Mouse (Mus musculus) gastrocnemius, postnatal 25 days (tissue): ENCODE results near the gene Zfp445. TPM values are rescaled to one million over a fixed set of nuclear protein-coding genes. Genes with fewer than 3 reads are reported as not detected.
"Not testable (repeated sequence)": the region's sequence is repeated elsewhere in the genome, so short reads cannot be mapped to it uniquely, and the experiment has no call there.

ENCODE experiments used
- DNase-seq: peaks from one replicate; pipeline ENCODE4 v3.0.0; 2022
- long read RNA-seq, 2 experiments: library from polyadenylated mRNA; stranded (forward); transcript quantifications; one replicate each; pipeline ENCODE4 v2.0.0; 2021
- total RNA-seq, 2 experiments: library from RNA; stranded (reverse); gene quantifications; 1 replicate in 1 of 2; 2 replicates in 1 of 2; pipeline ENCODE4 v1.2.3; 2021

Zfp445 gene
- 10 to 100 TPM; 31.3 to 34.4 TPM for total RNA-seq
- long read RNA-seq, experiment 1, partial matches to known transcripts: 0 of 9 reads
- long read RNA-seq, experiment 1, other reads (novel, unspliced or antisense): 9 of 9 reads
- long read RNA-seq, experiment 2, partial matches to known transcripts: 1 of 7 reads
- long read RNA-seq, experiment 2, other reads (novel, unspliced or antisense): 6 of 7 reads

DNA sequence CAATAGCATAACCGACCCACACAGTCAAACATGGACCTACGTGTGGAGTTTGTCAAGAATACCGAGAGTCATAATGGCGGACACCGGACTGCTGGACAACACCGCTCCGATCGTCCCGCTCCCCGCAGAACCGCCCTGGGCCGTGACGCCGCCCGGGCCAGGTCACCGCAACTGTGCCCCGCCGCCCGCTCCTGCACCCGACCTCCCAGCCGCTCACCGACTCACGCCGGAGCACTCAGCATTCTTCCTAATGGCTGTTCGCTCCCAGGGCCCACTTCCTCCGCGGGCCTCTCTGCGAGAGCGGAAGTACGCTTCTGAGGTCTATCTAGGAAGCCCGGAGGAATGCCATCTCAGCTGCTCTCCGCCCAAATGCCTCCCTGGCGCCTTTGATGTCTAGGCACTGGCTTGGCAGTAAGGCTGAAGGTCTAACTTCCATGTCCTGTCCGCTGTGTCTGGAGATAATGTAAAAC lies at the start of gene Zfp445:
Zfp445 (minus strand) TSS at position 310 of the 470 bp plus-strand sequence.
- peak; percentile 78 for DNase-seq

DNA sequence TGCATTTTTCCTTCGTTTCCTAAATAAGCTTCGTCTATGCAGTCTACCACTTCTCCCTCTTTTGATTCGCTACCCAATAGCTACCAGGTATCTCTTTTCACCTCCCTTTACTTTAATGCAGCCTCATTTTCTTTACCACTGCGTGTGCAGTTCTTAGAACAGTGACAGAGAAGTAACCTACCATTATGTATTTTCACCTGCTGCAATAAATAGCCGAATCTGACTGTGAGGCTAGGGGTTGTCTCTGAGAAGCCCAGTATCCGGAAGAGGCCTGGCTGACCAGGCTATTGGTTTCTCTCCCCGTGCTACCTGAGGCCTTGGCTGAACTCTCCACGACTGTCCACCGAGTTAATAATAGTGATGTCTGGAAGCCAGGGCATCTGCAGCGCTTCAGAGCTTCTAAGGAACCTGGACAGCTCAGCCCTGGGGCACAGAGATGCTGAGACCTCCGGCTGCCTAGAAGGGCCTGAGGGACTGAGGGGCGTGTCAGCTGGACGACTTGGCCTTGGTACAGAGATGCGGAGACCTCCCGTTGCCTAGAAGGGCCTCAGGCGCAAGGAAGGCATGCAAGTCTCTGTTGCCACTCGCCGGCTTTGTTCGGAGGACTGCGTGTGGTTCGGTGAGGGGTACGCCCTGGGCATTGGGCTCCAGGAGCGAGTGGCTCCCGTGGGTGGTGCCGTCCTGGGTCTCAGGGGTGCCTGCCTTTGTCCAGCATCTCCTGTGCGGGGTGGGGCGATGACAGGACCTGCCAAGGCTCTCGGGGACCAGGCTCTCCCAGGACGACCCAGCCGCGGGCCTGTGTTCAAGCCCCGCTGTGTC lies 37.1 kb upstream of the Zfp445 start:
- DNase-seq: peak; percentile 34

DNA sequence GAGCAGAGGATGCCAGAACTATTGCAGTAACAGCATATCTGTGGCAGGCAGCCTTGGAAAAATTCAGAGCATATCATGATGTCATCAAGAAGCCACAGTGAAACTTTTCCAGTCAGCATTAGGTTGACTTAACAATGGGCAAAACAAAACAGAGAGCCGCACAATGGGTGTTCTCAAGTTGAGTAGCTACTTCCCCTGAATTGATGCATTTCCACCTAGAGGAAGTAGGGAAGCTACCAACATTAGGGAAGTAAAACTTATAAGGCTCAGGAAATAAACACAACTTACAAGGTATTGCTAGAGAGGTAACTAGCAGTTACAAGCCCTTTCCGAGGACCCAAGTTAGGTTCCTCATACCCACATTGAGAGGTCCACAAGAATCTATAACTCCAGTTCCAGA lies 35.2 kb upstream of the Zfp445 start:
- no peak for DNase-seq

GRCm38 (mm10) chr9:122886372-122887179 lies 20.8 kb upstream of the Zfp445 start:
- peak; percentile 34 for DNase-seq

- no peak for DNase-seq
Measured at GRCm38 (mm10) chr9:122885385-122885784, 19.6 kb upstream of the Zfp445 start, which contains the start of gene Zkscan7. Zkscan7 (plus strand) TSS chr9:122885685.

GRCm38 (mm10) chr9:122875145-122875544 lies 9.3 kb upstream of the Zfp445 start:
- DNase-seq: no peak

GRCm38 (mm10) chr9:122874653-122875052 lies 8.8 kb upstream of the Zfp445 start:
- no peak for DNase-seq

- DNase-seq: no peak
Measured at GRCm38 (mm10) chr9:122872595-122872994, 6.8 kb upstream of the Zfp445 start.

DNA sequence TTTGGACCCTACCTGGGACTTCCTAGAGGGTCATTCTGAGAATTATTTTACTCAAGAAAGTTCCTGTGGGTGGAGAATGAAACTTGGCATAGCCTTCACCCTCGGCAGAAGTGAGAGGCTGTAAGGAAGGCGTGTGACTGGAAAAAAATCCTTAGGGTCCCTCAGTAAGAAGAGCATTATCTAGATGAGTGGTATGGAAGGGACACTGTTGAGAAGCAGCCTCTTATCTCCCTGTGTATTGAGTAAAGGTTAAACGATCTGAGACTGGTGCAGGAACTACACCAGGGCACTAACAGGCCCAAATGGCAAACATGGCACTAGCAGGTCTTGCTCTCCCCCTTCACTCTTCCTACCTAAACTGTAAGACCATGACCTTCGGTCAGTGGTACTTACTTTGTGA lies 386 bp upstream of the Zfp445 start:
- DNase-seq: no peak

GRCm38 (mm10) chr9:122864848-122865247 lies 958 bp downstream of the Zfp445 start:
- DNase-seq: no peak

DNA sequence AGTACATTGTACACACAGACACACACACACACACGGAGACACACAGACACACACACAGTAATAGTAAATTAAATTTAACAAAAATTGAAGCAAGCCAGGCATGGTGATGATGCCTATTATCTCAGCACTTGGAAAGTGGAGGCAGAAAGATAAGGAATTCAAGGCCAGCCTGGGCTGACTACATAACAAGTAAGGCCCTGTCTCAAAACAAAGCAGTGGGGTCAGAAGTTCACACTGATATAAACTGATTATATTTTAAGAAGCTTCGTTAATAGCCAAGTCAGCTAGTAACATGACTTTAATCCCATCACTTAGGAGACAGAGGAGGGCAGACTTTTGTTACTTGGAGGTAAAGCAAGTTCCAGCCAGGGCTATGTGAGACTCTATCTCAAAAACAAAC lies 2.1 kb downstream of the Zfp445 start:
- no peak for DNase-seq

DNA sequence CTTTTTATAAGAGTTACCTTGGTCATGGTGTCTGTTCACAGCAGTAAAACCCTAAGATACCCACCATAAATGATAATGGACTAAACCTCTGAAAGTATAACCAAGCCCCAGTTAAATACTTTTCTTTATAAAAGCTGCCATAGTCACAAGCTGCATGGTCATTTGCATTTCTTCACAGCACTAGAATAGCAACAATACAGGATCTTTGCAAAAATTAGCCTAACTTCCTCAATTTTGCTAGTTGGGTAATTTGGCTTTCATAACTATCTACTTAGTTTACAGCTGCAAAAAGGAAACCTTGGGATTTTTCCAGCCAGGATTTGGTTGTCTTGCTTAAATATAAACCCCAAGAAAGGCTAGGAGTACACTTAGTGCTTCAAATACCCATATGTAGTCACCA lies 5.1 kb downstream of the Zfp445 start:
- no peak for DNase-seq

DNA sequence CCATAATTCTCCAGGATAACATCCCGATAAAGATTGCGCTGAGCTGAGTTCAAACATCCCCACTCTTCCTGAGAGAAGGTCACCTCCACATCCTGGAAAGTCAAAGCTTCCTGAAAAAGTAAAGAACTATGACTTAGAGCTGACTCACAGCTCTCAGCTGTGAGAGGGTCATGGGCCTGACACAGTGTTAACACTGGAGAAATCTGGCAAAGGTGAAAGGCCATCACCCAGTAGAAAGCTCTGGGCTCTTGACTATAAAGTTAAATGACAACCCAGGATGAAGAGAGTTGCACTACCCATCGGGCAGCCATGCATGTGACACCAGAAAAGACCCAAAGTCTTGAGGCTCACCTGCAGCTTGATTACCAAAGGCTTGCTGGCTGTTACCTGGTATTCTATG lies 9.1 kb downstream of the Zfp445 start:
- no peak for DNase-seq

- DNase-seq: no peak
Measured at GRCm38 (mm10) chr9:122855617-122856016, 10.2 kb downstream of the Zfp445 start.

DNA sequence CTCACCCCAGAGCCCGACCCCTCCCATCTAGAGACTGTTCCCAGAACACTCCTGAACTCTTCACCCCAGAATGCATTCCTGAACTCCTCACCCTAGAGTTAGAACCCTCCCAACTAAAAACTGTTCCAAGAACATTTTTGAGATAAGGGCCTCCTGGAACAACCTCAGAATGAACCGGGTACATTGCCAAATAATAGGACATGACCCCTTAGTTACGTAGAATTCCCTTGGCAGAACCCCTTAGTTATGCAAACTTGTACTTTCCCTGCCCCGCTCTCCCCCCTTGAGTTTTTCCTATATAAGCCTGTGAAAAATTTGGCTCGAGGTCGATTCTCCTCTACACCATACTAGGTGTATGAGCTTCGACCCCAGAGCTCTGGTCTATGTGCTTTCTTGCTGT lies 10.7 kb downstream of the Zfp445 start:
- DNase-seq: not testable (repeated sequence)

GRCm38 (mm10) chr9:122854526-122854925 lies 11.3 kb downstream of the Zfp445 start:
- DNase-seq: no peak

GRCm38 (mm10) chr9:122847811-122848311 lies 17.9 kb downstream of the Zfp445 start:
- not testable (repeated sequence) for DNase-seq

DNA sequence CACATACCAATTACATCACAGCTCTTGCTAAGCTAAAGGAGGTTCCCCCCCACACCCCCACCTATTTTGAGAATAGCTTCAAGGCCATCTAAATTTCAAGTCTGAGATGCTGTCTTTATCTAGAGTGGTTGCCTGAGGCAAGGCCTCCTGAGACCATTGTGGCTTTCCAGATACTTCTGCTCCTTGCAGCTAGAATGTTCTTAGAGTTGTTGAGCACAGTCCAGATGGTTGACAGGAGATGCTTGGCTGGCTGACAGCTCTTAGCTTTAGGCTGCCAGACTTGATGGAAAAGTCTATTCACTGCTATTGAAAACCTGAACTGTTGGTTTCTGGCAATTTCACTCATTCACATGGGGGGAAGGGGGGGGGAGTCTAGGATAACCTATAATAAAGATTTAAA lies 19.6 kb downstream of the Zfp445 start:
- DNase-seq: no peak

- DNase-seq: no peak
Measured at GRCm38 (mm10) chr9:122845621-122846020, 20.2 kb downstream of the Zfp445 start.

GRCm38 (mm10) chr9:122843760-122844159 lies 22.0 kb downstream of the Zfp445 start, which contains the start of gene Gm35549:
Gm35549 (minus strand) TSS chr9:122844035.
- no peak for DNase-seq

DNA sequence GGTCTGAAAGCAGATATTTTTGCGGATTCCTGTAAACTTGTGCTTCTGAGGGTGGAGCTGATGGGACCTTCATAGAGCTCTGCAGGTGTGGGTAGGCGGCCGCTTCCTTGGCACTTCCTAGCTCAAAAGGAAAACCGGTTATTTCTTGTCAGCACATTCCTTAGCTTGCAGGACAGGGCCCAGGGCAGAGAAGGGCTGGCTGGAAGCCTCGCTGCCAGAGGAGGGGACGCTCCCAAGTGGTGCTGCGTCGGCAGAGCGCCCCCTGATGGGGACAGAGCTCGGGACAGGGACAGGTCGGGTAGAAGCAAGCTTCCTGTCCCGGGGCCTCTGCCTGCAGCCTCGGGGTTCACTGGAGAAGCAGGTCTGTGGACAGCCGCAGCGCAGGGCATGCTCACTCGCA lies 28.1 kb downstream of the Zfp445 start:
- no peak for DNase-seq

- DNase-seq: no peak
Measured at GRCm38 (mm10) chr9:122837216-122837615, 28.6 kb downstream of the Zfp445 start.
